Mouse (Mus musculus) MEL (cell line): ENCODE measurements at regions not wholly inside any gene's neighbourhood (a gene's known extent, or its start where the extent isn't known, plus 50 kb on each side); places are given as distances from the start of the nearest gene placed in this dataset.

Source experiments
- DNase-seq: peaks from one replicate; pipeline ENCODE4 v3.0.0; 2011; ENCODE audit warnings: low read depth, low spot score
- H3K27ac ChIP-seq: 2 replicates; pipeline ENCODE4 v1.5.1; 2012; ENCODE audit warnings: low read depth, mild to moderate bottlenecking, control low read depth, low read length, moderate library complexity; ENCODE audit not compliant: control insufficient read depth
- H3K27me3 ChIP-seq, 2 experiments: fragments of 150-350 bp in 1 of 2; sonication (generic) in 1 of 2; 2 replicates each; pipeline ENCODE4 v1.6.1; 2012; ENCODE audit warnings: low read length in 2 of 2, mild to moderate bottlenecking in 2 of 2, improper control_type of control experiment in 1 of 2, moderate library complexity in 1 of 2; ENCODE audit not compliant: insufficient read depth in 2 of 2, control insufficient read depth in 1 of 2
- H3K36me3 ChIP-seq, 2 experiments: 2 replicates each; pipeline ENCODE4 v1.6.1; 2012 to 2014; ENCODE audit warnings: low read length in 2 of 2, improper control_type of control experiment in 1 of 2, inconsistent platforms in 1 of 2, mild to moderate bottlenecking in 1 of 2; ENCODE audit not compliant: insufficient read depth in 2 of 2, control insufficient read depth in 1 of 2
- H3K4me1 ChIP-seq, 2 experiments: fragments of 150-350 bp in 1 of 2; sonication (generic) in 1 of 2; 2 replicates each; pipeline ENCODE4 v1.6.1; 2012; ENCODE audit warnings: low read length in 2 of 2, improper control_type of control experiment in 1 of 2, mild to moderate bottlenecking in 1 of 2; ENCODE audit not compliant: insufficient read depth in 2 of 2, control insufficient read depth in 1 of 2
- H3K4me3 ChIP-seq, 2 experiments: fragments of 150-350 bp in 1 of 2; sonication (generic) in 1 of 2; 2 replicates each; pipeline ENCODE4 v1.5.1; 2012; ENCODE audit warnings: low read depth in 2 of 2, low read length in 2 of 2, mild to moderate bottlenecking in 2 of 2, moderate library complexity in 2 of 2, control low read depth in 1 of 2, improper control_type of control experiment in 1 of 2; ENCODE audit not compliant: control insufficient read depth in 1 of 2, insufficient read depth in 1 of 2
- H3K79me2 ChIP-seq: 2 replicates; pipeline ENCODE4 v1.6.1; 2012; ENCODE audit warnings: mild to moderate bottlenecking, low read length, moderate library complexity; ENCODE audit not compliant: control insufficient read depth, poor library complexity, insufficient read depth
- H3K9ac ChIP-seq: 2 replicates; pipeline ENCODE4 v1.6.1; 2012; ENCODE audit warnings: low read depth, mild to moderate bottlenecking, control low read depth, low read length, moderate library complexity; ENCODE audit not compliant: control insufficient read depth, poor library complexity, severe bottlenecking
- H3K9me3 ChIP-seq: fragments of 150-350 bp; sonication (generic); replicated peaks from 2 replicates; pipeline ENCODE4 v1.6.1; 2012; ENCODE audit warnings: mild to moderate bottlenecking, low read length, improper control_type of control experiment, moderate library complexity; ENCODE audit not compliant: insufficient read depth
- BHLHE40 ChIP-seq: IDR thresholded peaks from 2 replicates; pipeline ENCODE4 v1.6.1; 2012; ENCODE audit warnings: low read depth, mild to moderate bottlenecking, inconsistent platforms, low read length, improper control_type of control experiment, borderline replicate concordance
- CHD1 ChIP-seq: IDR thresholded peaks from 2 replicates; pipeline ENCODE4 v1.6.1; 2012; ENCODE audit warnings: low read depth, mild to moderate bottlenecking, inconsistent platforms, low read length, improper control_type of control experiment
- CTCF ChIP-seq, 3 experiments: IDR thresholded peaks in 2 of 3; conservative IDR thresholded peaks in 1 of 3; 2 replicates each; pipeline ENCODE4 v1.5.1; 2011 to 2012; ENCODE audit warnings: low read length in 3 of 3, low read depth in 2 of 3, mild to moderate bottlenecking in 2 of 3, improper control_type of control experiment in 1 of 3, inconsistent platforms in 1 of 3, mixed read lengths in 1 of 3, moderate library complexity in 1 of 3; ENCODE audit not compliant: control insufficient read depth in 1 of 3, insufficient read depth in 1 of 3, poor library complexity in 1 of 3, severe bottlenecking in 1 of 3
- E2F4 ChIP-seq: IDR thresholded peaks from 2 replicates; pipeline ENCODE4 v1.6.1; 2011; ENCODE audit warnings: low read depth, low read length, improper control_type of control experiment, borderline replicate concordance
- ELF1 ChIP-seq: IDR thresholded peaks from 2 replicates; pipeline ENCODE4 v1.6.1; 2014; ENCODE audit warnings: low read depth, mild to moderate bottlenecking, inconsistent platforms, low read length, improper control_type of control experiment, moderate library complexity
- EP300 ChIP-seq, 2 experiments: IDR thresholded peaks; 2 replicates each; pipeline ENCODE4 v1.6.1; 2011; ENCODE audit warnings: improper control_type of control experiment in 2 of 2, low read length in 2 of 2, low read depth in 1 of 2, mild to moderate bottlenecking in 1 of 2
- ETS1 ChIP-seq: IDR thresholded peaks from 2 replicates; pipeline ENCODE4 v1.6.1; 2012; ENCODE audit warnings: low read depth, mild to moderate bottlenecking, inconsistent platforms, low read length, improper control_type of control experiment, moderate library complexity
- GABPA ChIP-seq: IDR thresholded peaks from 2 replicates; pipeline ENCODE4 v1.6.1; 2012; ENCODE audit warnings: low read depth, mild to moderate bottlenecking, inconsistent platforms, low read length, improper control_type of control experiment, moderate library complexity
- HCFC1 ChIP-seq: IDR thresholded peaks from 2 replicates; pipeline ENCODE4 v1.6.1; 2012; ENCODE audit warnings: low read depth, mild to moderate bottlenecking, inconsistent platforms, low read length, improper control_type of control experiment, moderate library complexity
- JUND ChIP-seq: IDR thresholded peaks from 2 replicates; pipeline ENCODE4 v1.6.1; 2011; ENCODE audit warnings: low read depth, mild to moderate bottlenecking, improper control_type of control experiment, low read length
- KAT2A ChIP-seq: conservative IDR thresholded peaks from 2 replicates; pipeline ENCODE4 v1.6.1; 2012; ENCODE audit warnings: low read depth, low read length, improper control_type of control experiment, inconsistent platforms
- MAFK ChIP-seq: IDR thresholded peaks from 2 replicates; pipeline ENCODE4 v1.6.1; 2011; ENCODE audit warnings: low read depth, mild to moderate bottlenecking, low read length, improper control_type of control experiment, borderline replicate concordance
- MAX ChIP-seq: IDR thresholded peaks from 2 replicates; pipeline ENCODE4 v1.6.1; 2011; ENCODE audit warnings: low read length, improper control_type of control experiment
- MEF2A ChIP-seq: IDR thresholded peaks from 2 replicates; pipeline ENCODE4 v1.6.1; 2014; ENCODE audit warnings: low read depth, mild to moderate bottlenecking, inconsistent platforms, low read length, improper control_type of control experiment; ENCODE audit not compliant: poor library complexity, insufficient replicate concordance, severe bottlenecking; ENCODE audit errors: extremely low read depth
- MXI1 ChIP-seq: IDR thresholded peaks from 2 replicates; pipeline ENCODE4 v1.6.1; 2011; ENCODE audit warnings: mild to moderate bottlenecking, low read depth, low read length, improper control_type of control experiment
- MYB ChIP-seq: IDR thresholded peaks from 2 replicates; pipeline ENCODE4 v1.6.1; 2011; ENCODE audit warnings: mild to moderate bottlenecking, low read depth, low read length, improper control_type of control experiment
- NRF1 ChIP-seq: IDR thresholded peaks from 2 replicates; pipeline ENCODE4 v1.6.1; 2014; ENCODE audit warnings: low read depth, mild to moderate bottlenecking, inconsistent platforms, low read length, improper control_type of control experiment, moderate library complexity; ENCODE audit not compliant: poor library complexity, insufficient read depth, severe bottlenecking
- POLR2A ChIP-seq, 2 experiments: IDR thresholded peaks; 2 replicates each; pipeline ENCODE4 v1.6.1; 2011 to 2012; ENCODE audit warnings: low read length in 2 of 2, mild to moderate bottlenecking in 2 of 2, control low read depth in 1 of 2, improper control_type of control experiment in 1 of 2, low read depth in 1 of 2, moderate library complexity in 1 of 2; ENCODE audit not compliant: control insufficient read depth in 1 of 2, insufficient read depth in 1 of 2, poor library complexity in 1 of 2
- POLR2AphosphoS2 ChIP-seq: IDR thresholded peaks from 2 replicates; pipeline ENCODE4 v1.6.1; 2011; ENCODE audit warnings: low read length, improper control_type of control experiment
- POLR2AphosphoS5 ChIP-seq: IDR thresholded peaks from 2 replicates; pipeline ENCODE4 v1.6.1; 2012; ENCODE audit warnings: low read depth, borderline replicate concordance, mild to moderate bottlenecking, inconsistent platforms, low read length, moderate library complexity, mixed read lengths
- SIN3A ChIP-seq: IDR thresholded peaks from 2 replicates; pipeline ENCODE4 v1.6.1; 2012; ENCODE audit warnings: low read length, improper control_type of control experiment, inconsistent platforms
- SMC3 ChIP-seq: IDR thresholded peaks from 2 replicates; pipeline ENCODE4 v1.6.1; 2011; ENCODE audit warnings: low read depth, low read length, improper control_type of control experiment
- TAL1 ChIP-seq: IDR thresholded peaks from 2 replicates; pipeline ENCODE4 v1.6.1; 2012; ENCODE audit warnings: mild to moderate bottlenecking, inconsistent platforms, low read length, moderate library complexity, mixed read lengths
- TCF12 ChIP-seq: IDR thresholded peaks from 2 replicates; pipeline ENCODE4 v1.6.1; 2014; ENCODE audit warnings: low read depth, mild to moderate bottlenecking, inconsistent platforms, low read length, improper control_type of control experiment, moderate library complexity
- UBTF ChIP-seq: IDR thresholded peaks from 2 replicates; pipeline ENCODE4 v1.6.1; 2012; ENCODE audit warnings: low read depth, mild to moderate bottlenecking, inconsistent platforms, low read length, improper control_type of control experiment, moderate library complexity, borderline replicate concordance; ENCODE audit not compliant: insufficient read depth
- ZKSCAN1 ChIP-seq: IDR thresholded peaks from 2 replicates; pipeline ENCODE4 v1.6.1; 2012; ENCODE audit warnings: low read depth, mild to moderate bottlenecking, inconsistent platforms, low read length, improper control_type of control experiment, moderate library complexity
- ZMIZ1 ChIP-seq: IDR thresholded peaks from 2 replicates; pipeline ENCODE4 v1.6.1; 2012; ENCODE audit warnings: low read depth, mild to moderate bottlenecking, inconsistent platforms, low read length, improper control_type of control experiment, moderate library complexity

DNA sequence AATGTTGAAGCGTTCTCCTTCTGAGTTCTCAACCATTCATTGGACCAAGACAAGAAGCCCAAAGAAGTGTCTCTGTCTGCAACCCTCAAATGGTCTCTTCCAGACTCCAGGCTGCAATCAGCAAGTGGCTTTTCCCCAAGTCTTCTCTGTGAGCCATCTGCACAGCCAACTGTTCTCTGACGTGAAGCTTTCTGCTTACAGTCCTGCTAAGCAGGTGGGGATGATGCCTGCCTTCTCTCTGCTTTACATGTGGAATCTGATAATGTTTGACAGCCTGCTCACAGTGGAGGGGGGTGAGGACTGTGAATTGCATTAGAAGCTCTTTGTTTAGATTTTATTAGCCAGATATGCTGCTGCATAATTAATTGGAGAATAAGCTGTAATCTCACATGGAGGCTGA, 636.7 kb downstream of the Tmem114 start:
- Histone ChIP-seq H3K9ac (no peak overlapping the region), H3K27ac (no peak overlapping the region), H3K27me3 (no peaks in the 10 kb centered on the region), H3K9me3 (no peaks in the 10 kb centered on the region), H3K36me3 (no peaks in the 10 kb centered on the region), H3K4me3 (no peak overlapping the region), H3K79me2 (no peaks in the 10 kb centered on the region), H3K4me1 (no peaks in the 10 kb centered on the region)
- TF ChIP-seq NRF1 (no peak), POLR2AphosphoS5 (no peak), CTCF (IDR thresholded peaks at IDR 0.05 in 2 of 3, conservative IDR thresholded peaks at IDR 0.05 in 1 of 3; ENCODE audit: control insufficient read depth in 1 of 3, insufficient read depth in 1 of 3, low read depth in 2 of 3, low read length in 3 of 3, poor library complexity in 1 of 3, severe bottlenecking in 1 of 3) (no peak), MAX (no peak), UBTF (no peak), HCFC1 (no peak), SMC3 (no peak), MAFK (no peak), KAT2A (no peak), SIN3A (no peak), JUND (no peak), POLR2AphosphoS2 (no peak)
- DNase-seq = no peak

DNA sequence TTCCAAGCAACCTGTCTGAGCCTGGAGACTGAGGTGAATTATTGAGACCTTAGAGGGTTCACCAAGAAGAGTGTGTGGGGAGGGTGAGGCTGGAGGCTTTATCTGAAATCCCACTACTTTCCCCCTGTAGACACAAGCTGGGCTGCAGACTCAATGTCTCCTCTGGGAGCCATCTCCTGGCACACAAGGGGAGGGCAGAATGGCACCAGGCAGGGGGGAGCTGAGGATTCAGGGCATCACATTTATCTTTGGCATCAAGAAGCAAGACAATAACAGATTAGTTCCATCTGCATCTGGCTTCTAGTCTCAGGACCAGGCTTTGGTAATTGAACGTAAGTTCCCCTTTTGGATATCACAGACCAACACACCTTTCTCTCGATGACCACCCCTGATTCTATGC, 643.4 kb downstream of the Tmem114 start:
- Histone ChIP-seq H3K4me1 (no peaks in the 10 kb centered on the region), H3K4me3 (no peak overlapping the region), H3K27ac (no peak overlapping the region), H3K27me3 (no peaks in the 10 kb centered on the region), H3K9ac (no peak overlapping the region), H3K79me2 (no peaks in the 10 kb centered on the region), H3K36me3 (no peaks in the 10 kb centered on the region), H3K9me3 (no peaks in the 10 kb centered on the region)
- TF ChIP-seq MAX (no peak), MEF2A (no peak), HCFC1 (no peak), SMC3 (no peak), POLR2AphosphoS2 (no peak), TAL1 (no peak)
- DNase-seq = no peak

- H3K79me2 ChIP-seq = no peaks in the 10 kb centered on the region
- H3K27me3 ChIP-seq = no peaks in the 10 kb centered on the region
- no peaks in the 10 kb centered on the region for H3K9me3 ChIP-seq
- no peak overlapping the region for H3K4me3 ChIP-seq
- H3K36me3 ChIP-seq = no peaks in the 10 kb centered on the region
- no peak overlapping the region for H3K27ac ChIP-seq
- no peak overlapping the region for H3K9ac ChIP-seq
- H3K4me1 ChIP-seq = no peaks in the 10 kb centered on the region
- no peak for DNase-seq
- no peak for TF ChIP-seq MEF2A
- TF ChIP-seq ELF1 = no peak
- no peak for TF ChIP-seq ETS1
- no peak for TF ChIP-seq ZMIZ1
- no peak for TF ChIP-seq MXI1
- TF ChIP-seq KAT2A = no peak
- no peak for TF ChIP-seq TCF12
- no peak for TF ChIP-seq POLR2AphosphoS2
- TF ChIP-seq BHLHE40 = no peak
- TF ChIP-seq POLR2AphosphoS5 = no peak
- no peak for TF ChIP-seq POLR2A (IDR thresholded peaks at IDR 0.05; ENCODE audit: control insufficient read depth in 1 of 2, insufficient read depth in 1 of 2, low read depth in 1 of 2, low read length in 2 of 2, poor library complexity in 1 of 2)
- no peak for TF ChIP-seq ZKSCAN1
- no peak for TF ChIP-seq E2F4
- TF ChIP-seq GABPA = no peak
- no peak for TF ChIP-seq EP300 (IDR thresholded peaks at IDR 0.05; ENCODE audit: low read depth in 1 of 2, low read length in 2 of 2)
- TF ChIP-seq MYB = no peak
- TF ChIP-seq CHD1 = no peak
These were observed 649.3 kb downstream of the Tmem114 start for GRCm38 (mm10) chr16:7775635-7776034.
